Mouse (Mus musculus) erythroid progenitor cell, adult 5-6 weeks (primary cell): ENCODE data around the gene Bod1. TPM values are rescaled to one million over a fixed set of nuclear protein-coding genes. Genes with fewer than 3 reads are reported as not detected.
A peak's percentile ranks its signal among the peaks of the same experiment; 100 is the strongest.

Experiments
- ATAC-seq: replicated peaks from 2 replicates; pipeline ENCODE4 v1.8.0; 2016; ENCODE audit warnings: moderate number of reproducible peaks, mild to moderate bottlenecking, moderate TSS enrichment, inconsistent platforms; ENCODE audit not compliant: poor library complexity, low FRiP score, severe bottlenecking
- total RNA-seq, 2 experiments: library from RNA; stranded (forward) in 1 of 2; stranded (reverse) in 1 of 2; fragments of 150-400 nt in 1 of 2; fragments of 186-747, 209-891 nt in 1 of 2; gene quantifications; 2 replicates each; pipeline versions ENCODE4 v1.2.3 to v1.2.4; 2015 to 2017; ENCODE audit warnings: low replicate concordance in 2 of 2

Bod1 gene
- total RNA-seq (2015; ENCODE audit: low replicate concordance) (3.4 and 4.7 TPM in 2 replicates), total RNA-seq (2017; ENCODE audit: low replicate concordance) (0.61 and 3.1 TPM in 2 replicates)

DNA sequence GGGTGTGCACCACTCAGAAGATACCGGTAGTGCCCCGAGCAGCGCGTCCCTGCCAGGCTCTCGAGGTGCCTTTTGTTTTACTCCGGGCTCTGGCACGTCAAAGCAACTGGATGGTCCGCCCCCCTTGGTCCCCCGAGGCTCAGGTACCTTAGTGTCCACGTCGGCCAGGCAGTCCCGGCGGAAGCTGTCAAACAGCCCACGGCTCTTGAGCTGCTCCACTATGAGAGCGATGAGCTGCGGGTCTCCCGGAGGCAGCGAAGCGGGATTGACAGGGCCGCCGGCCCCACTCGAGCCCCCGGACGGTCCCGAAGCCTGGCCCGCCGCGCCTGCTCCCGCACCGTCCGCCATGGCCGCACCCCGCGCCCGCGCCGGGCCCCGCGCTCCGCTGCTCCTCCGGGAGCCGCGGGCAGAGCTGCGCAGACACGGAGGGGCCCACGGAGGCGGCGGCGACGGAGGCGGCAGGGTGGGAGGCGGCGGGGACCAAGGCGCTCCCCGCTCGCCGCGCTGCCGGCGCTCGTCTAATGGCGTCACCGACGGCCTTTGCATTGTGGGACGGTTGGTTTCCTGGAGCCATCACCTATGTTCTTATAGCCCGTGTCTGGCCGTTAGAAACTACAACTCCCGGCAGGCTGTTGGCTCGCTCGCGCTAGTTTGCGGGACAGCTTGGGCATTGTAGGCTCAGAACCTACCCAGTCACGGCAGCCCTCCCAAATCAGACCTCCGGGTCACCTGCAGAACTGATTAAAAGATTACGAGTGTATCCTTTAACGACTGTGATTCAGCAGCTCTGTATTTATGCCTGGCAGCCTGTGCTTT lies at the start of gene Bod1:
Gene Bod1 (minus strand): TSS at position 532 of the 816 bp plus-strand sequence.
- peak; percentile 88 for ATAC-seq

DNA sequence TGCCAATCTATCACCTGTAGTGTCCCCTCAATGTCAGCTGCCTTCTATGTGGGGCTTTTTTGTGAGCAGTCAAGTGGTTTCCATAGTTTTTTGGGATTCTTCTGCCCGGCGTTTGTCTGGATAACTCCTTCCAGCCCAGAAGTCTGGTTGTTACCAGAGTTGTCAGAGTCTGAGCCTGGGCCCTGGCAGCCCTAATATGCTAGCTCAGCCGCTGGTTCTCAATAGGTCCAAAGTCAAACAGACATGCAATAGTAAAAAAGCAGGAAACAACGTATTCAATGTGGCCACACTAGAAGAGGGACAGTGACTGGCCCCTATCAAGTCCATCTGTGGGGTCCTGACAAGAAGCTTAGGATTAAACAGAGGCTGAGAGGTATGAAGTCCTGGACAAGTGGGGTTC lies 47.4 kb upstream of the Bod1 start:
- ATAC-seq, result no peak

DNA sequence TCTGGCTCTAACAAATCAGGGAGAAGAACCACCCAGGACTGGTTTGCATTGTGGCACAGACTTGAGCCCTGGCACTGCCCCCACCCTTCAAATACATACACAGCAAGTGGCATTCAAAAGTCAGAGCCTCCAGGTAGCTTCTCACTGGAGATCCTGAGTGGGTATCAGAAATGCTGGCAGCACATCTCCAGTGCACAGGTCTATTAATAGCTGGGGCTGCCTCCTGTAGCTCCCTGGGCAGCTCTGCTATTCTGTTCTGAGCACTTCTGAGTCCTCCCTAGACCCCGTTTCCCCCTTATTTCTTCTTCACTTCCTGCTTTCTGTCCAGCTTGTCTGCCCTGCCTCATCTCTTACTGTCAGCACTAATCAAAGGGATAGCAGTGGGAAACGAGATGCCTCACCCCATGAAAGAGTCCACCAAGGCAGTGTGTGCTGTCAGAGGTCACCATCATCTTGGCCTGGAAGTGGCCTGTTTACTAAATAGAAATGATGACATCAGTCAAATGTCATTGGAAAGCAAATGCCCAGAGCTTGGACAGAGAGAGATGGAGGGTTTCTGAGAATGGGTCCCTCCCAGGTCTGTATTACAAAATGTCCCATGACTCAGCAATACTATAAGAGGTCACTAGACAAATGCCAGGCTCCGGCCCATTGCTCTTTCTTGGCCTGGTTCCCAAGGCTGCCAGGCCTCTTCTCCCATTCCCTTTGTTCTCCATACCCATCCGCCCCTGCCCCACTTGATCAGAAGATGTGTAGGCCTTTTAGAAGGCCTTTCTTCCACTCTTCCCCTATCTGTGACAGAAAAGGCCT lies 46.4 kb upstream of the Bod1 start:
- ATAC-seq, result no peak

DNA sequence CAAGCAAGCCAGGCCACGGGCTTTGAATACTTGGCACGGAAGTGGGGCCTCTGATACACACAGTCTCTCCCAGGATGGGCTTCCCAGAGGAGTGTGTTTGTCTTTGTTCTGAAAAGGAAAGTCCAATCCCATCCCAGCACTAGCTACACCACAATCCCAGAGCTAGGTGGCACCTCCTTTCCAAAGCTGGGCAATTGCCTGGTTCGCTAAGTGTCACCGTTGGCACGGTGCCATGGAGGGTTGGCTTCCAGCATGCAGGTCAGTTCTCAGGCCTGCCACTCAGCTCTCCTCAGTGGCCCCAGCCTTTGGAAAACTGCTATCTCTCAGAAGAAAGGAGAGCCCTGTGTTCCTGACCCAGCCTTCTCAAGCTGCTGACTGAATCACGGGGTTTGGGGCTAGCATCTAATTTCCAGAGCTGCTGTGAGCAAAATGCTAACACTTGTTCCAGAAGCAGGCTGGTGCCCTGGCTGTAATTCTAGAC lies 42.0 kb upstream of the Bod1 start:
- 0 out of 2 replicates have a peak, but pooled peaks have one; percentile 30 for ATAC-seq

DNA sequence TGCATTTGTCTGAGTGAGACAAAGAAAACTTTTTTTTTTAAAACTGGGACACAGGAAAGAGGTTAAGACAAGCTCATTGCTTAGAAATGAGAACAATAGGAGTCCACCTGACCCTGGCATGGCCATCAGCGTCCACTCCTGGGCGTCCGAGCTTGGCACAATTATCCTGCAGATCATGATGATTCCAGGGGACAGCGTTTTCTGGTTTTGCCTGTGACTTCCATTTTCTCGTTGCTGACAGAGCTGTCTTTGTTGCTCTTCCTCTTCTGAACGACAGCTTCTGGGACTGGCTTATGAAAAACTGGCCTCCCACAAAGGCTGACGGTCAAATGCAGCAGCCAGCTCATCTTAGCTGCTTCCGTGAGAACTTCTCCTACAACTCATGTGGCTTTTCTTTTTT lies 41.4 kb upstream of the Bod1 start:
- no peak for ATAC-seq

DNA sequence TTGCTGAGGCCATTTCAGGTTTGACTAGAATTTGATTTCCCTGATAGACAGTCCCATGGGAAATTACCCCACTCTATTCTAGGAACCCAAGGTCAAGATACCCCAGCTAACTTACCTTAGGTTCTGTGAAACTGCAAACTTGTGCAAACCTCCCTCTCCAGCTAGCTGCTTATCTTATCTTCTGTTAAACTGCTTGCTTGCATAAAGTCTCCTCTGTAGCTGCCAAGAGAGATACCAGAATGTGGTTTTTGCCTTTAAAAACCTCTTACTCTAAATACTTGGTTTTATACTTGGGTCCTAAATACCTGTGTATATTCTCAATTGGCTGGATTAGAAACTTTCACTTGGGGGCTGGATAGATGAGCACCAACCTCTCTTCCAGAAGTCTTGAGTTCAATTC lies 36.1 kb upstream of the Bod1 start:
- ATAC-seq, result peak; percentile 74

DNA sequence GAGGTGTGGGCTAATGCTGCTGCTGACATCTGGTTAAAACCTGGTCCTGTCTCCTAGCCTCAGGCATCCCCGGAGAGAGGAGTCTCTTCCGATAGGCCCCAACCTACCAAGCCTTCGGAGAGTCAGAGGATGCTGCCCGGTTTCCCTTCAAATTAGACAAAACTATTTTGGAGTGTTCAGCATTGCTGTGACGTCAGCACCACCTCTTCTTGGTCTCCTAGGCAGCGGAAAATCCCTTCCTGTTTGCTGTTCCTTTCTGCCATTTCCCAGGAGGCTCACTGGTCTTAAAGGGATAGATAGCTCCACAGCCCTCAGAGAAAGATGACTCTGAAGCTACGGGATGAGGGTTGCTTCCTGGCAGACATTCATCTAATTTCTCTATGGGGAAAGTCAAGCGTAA lies 31.5 kb upstream of the Bod1 start:
- no peak for ATAC-seq

DNA sequence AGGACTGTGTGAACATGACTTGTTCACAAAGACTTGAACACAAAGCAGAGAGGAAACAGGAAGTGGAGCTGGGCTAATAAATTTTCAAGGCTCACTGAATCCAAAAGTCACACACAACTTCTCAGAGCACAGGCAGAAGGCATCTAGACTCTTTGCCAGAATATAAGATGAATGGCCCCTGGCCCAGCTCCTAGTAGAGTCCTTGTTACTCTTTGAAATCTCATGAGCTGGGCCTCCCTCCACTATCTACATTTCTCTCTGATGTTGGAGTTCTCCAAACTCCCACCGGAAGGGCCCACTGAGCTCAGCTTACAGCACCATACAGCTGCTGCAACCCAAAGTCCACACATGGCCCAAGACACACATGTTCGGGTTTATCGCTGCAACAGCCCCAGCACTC lies 30.2 kb upstream of the Bod1 start:
- ATAC-seq, result no peak

DNA sequence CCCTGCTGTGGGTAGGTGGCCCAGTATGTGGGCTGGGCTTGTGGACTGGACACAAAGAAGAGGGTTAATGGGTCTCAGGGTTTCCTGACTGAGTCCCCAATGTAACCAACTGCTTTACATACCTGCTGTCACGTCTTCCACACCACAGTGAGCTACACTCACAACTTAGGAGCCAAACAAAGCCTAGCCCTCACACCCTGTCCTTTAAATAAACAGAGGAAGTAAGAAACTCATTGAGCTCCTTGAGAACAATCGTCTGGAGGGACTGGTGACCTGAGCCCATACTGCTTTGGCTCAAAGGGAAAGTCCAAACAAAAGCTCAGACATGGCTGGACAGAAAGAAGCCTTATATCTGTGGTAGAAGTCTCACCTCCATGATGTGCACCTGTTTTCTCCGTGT lies 27.8 kb upstream of the Bod1 start:
- no peak for ATAC-seq

DNA sequence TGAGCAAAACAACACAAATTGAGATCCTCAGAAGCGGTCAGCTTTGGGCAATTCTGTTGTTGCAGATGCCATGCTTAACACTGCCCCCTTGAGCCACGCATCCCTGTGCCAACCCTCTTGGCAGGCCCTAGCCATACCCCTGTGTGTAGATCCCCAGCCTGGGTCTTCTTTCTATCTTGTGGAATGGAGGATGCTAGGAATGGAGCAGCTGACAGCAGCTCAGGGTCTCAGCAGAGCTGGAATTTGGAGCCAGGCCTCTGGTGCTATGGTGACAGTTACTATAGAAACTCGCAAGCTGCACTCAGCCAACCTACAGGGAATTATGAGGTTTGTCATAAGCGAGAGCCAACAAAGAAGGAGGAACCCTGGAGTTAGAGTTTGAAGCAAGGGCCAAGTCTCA lies 23.1 kb upstream of the Bod1 start:
- no peak for ATAC-seq

DNA sequence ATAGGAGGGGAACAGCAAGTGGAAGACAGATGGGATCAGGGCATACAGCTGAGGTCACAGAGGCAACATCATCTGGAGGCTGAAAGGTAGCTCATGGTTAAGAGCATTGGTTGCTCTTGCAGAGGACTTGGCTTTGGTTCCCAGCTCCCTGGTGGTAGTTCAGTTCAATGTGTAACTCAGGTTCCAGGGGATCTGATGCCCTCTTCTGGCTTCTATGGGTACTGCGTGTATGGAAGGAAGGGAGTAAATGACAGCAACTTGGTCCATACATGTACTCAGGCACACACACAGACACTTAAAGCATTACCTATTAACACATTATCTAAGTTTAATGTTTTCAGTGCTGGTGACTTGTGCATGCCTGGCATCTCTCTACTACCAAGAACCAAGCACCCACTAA lies 22.4 kb upstream of the Bod1 start:
- ATAC-seq, result no peak

DNA sequence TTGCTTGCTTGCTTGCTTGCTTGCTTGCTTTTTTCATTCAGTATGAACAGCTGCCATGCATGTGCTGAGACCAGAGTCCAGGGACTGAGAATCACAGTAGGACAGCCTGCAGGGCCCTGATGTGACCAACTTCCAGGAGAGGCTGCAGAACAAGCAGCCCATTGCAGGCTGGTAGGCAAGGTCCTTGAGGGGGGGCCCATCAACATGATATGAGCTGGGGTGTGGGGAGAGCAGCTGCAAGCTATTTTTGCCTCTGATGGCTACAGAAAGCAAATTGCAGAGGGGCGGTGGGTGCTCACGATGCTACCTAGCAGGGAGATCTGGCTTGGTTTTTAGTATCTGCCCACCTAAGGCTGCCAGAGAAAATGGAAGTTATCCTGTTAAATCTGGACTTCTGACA lies 21.6 kb upstream of the Bod1 start:
- no peak for ATAC-seq

DNA sequence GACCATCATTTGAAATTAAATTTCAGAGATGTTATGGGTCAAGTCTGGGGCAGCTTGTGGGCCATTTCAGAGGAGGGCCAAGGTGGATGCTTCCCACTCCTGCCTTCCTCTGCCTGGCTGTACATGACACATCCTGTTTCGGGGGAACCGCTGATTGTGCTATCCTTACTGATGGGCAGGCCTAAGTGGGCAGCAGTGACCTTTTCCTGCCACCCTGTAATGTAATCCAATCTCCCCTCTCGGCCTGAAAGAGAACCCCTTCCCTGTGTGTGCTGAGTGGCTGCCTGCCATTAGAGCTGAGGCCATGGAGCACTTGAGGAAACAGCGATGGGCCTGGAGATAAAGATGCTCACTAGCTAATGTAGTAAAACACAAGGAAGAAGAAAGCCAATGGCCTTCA lies 17.3 kb upstream of the Bod1 start:
- ATAC-seq, result no peak

DNA sequence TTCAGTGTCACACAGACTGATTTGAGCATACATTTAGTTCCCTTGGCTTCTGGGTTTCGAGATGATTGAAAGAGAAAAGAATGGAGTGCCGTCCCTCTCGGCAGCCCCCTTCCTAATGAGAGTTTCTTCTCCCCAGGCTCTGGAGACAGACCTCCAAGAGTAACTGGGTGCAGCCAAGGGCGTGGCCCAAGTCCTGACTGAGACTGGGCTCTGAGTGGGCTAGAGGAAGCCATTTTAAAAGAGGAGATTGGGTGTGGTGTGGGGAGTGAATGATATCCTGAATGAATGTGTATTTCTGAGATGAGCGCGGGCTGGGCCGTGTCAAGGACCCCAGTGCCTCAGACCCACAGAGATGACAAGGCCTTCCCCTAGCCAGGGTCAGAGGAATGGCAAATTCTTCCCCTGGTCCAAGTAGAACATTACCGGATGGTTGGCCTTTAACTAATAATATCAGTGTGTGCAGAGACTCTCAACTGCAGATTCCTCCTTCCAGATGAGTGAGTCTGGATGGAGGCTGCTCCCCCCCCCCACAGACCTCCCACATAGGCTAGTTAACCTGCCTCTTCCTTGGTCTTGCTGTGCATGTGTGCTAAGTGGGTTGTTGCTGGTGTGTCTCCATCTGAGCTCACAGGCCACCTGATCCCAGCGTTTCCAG lies 13.4 kb upstream of the Bod1 start:
- 0 out of 2 replicates have a peak, but pooled peaks have one; percentile 57 for ATAC-seq

DNA sequence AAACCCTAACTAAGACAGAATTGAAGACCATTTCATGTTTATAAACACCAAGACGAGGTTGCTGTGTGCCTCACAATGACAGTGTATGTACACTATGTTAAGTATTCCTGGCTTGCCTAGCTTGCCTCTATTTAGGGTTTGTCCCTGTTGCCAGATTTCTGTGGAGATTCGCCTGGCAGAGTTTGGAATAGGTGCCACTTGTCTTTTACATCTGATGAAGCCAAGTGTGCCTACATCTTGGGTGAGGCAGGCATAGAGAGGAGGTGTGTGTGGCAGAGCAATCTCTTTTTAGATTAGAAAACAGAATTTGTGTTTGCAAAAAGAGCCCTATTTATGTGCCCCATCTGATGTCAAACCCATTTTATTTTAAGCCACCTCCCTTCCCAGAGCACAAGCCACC lies 12.4 kb upstream of the Bod1 start:
- ATAC-seq, result no peak

DNA sequence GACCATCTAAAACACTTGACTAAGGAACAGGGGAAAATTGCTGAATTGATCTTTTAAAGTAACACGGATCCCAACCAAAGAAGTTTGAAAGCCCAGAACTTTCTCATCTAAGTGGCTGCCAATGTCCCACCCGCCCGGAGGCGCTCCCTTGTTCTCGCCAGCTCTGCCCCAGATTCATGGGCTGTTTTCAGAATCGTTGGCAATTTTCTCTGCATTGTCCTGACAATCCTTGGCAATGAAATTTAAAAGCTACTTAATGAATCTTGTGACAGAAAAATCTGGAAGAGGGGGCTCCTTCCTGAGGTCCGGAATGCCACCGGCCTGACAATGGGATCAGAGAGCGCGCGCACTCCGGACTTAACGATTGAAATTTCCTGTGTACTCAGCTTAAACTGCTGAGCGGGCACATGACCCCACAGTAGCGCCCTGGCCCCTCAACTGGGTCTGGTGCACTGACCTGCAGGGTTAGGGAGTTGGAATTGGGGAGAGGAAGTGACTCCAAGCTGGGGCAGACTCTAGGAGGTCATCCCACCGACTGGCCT lies 8.2 kb upstream of the Bod1 start:
- ATAC-seq, result no peak

DNA sequence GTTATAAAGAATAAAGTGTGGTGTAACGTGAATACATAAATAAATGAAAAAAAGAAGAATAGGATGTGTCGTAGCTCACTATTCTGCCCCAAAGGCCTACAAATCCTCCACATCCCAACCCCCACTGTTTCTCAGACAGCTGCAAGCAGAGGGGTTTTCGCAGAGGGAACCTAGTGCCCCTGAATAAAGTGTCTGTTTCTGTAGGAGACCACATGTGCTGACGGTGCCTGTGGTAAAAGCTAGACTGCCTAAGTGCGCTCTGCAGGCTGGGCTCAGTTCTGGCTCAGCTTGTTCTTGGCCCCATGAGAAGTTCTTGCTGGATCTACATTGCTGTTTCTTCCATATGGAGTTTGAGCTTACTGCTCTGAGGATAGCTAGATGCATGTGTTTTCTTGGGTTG lies 5.6 kb upstream of the Bod1 start:
- no peak for ATAC-seq

DNA sequence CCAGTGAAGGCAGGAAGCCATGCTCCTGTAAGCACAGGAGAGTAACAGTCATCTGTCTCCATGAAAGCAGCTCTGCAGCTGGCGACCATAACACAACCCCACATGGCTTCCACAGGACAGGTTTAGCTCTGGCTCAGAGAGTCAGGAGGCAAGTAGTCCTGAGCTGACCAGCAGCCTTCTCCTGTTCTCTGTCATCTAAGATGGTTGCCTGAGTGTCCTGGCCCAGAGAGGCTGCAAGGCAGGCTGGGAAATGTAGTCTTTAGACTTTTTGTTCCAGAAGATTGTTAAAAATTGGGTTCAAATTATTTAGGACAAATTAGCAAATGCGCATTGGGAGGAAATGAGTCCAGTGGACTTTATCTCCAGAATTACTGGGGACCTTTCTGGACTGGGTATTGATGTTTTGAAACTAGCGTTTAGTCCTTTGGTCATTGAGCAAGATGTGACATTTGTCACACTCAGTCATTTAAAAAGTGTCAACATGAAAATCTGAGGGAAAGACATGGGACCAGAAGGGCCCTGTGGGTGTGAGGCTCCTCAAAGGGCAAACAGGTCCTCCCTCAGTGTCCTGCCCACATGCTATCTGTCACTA lies 5.1 kb upstream of the Bod1 start:
- no peak for ATAC-seq

DNA sequence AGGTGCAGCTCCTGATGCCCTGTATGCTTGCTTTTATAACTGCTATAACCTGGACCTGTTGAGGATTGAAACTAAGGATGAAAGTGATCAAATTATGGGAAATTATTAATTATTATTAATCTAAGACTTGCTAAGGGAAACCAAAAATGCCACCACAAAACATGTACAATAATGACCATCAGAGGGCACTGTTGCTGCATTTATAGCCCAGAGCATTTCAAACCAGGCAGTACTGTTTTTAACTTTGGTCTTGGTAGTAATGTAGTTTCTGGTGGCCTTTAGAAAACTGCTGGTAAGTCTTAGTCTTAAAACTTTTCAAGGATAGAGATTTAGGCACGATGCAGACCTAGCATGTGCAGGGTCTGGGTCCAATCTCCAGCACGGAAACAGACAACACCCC lies 3.7 kb upstream of the Bod1 start:
- peak; percentile 53 for ATAC-seq

DNA sequence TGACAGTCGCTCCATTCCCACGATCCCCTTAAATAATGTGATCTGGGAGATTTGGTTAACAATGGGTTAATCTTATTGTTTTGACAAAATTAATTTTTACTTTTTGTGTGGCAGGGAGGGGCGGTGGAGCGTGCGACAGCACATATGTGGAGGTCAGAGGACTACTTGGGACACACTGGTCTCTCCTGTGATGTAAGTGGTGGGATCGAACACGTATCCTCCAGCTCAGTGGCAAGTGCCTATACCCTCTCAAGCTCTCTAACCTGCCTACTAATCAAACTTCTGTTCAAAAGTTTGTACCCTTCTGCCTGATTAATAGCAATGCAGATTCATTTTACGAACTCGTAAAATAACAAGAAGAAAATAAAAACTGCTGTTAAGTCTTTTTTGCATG lies 482 bp upstream of the Bod1 start:
- no peak for ATAC-seq
